Mouse (Mus musculus) midbrain, embryonic 14.5 days (tissue): Measurements from ENCODE around the gene Nme3. TPM values are rescaled to one million over a fixed set of nuclear protein-coding genes. Genes with fewer than 3 reads are reported as not detected.

Experiments used
- ATAC-seq: fragments of 200-750 bp; cut with Nextera tagmentation; 2 replicates; pipeline ENCODE4 v1.8.0; 2017; ENCODE audit warnings: moderate number of reproducible peaks, moderate library complexity; ENCODE audit not compliant: low FRiP score, low TSS enrichment
- DNase-seq: peaks from one replicate; pipeline ENCODE4 v3.0.0-alpha.2; 2015
- H3K27ac ChIP-seq: fragments of 300-500 bp; sonication (generic); replicated peaks from 2 replicates; pipeline ENCODE4 v1.5.1; 2014; ENCODE audit warnings: mild to moderate bottlenecking, low read depth, low read length, moderate library complexity
- H3K27me3 ChIP-seq: fragments of 300-500 bp; sonication (generic); 2 replicates; pipeline ENCODE4 v1.6.1; 2014; ENCODE audit warnings: low read length, control low read depth, mixed read lengths; ENCODE audit not compliant: control insufficient read depth, insufficient read depth
- H3K36me3 ChIP-seq: fragments of 300-500 bp; sonication (generic); 2 replicates; pipeline ENCODE4 v1.6.1; 2014; ENCODE audit warnings: low read length, control low read depth; ENCODE audit not compliant: control insufficient read depth, insufficient read depth
- H3K4me1 ChIP-seq: fragments of 300-500 bp; sonication (generic); 2 replicates; pipeline ENCODE4 v1.6.1; 2014; ENCODE audit warnings: mild to moderate bottlenecking, antibody characterized with exemption, low read length, control low read depth; ENCODE audit not compliant: control insufficient read depth, insufficient read depth
- H3K4me2 ChIP-seq: fragments of 300-500 bp; sonication (generic); 2 replicates; pipeline ENCODE4 v1.6.1; 2014; ENCODE audit warnings: mild to moderate bottlenecking, low read length, moderate library complexity
- H3K4me3 ChIP-seq: fragments of 300-500 bp; sonication (generic); replicated peaks from 2 replicates; pipeline ENCODE4 v1.5.1; 2014; ENCODE audit warnings: low read depth, low read length
- H3K9ac ChIP-seq: fragments of 300-500 bp; sonication (generic); replicated peaks from 2 replicates; pipeline ENCODE4 v1.6.1; 2014; ENCODE audit warnings: mild to moderate bottlenecking, low read length, moderate library complexity
- H3K9me3 ChIP-seq: fragments of 300-500 bp; sonication (generic); 2 replicates; pipeline ENCODE4 v1.6.1; 2016; ENCODE audit warnings: low read length, control low read depth, mixed read lengths; ENCODE audit not compliant: control insufficient read depth
- WGBS: fragments of 180-500 bp; shearing (Covaris S2); extraction: QIAGEN DNeasy Blood & Tissue Kit; methylation state at CpG from one replicate; pipeline ENCODE4 v1.1.7; 2014; 5-methylcytosine and 5-hydroxymethylcytosine counted together
- polyA plus RNA-seq: library from polyadenylated mRNA; unstranded; fragments of >200 nt; fragmentation: Nextera tagmentation; extraction: Ambion mirVana; gene quantifications from 2 replicates; pipeline ENCODE4 v1.2.1, GENCODE M21; 2014

Gene Nme3
- polyA plus RNA-seq, 1 experiment from 2014 or later: 77.4 TPM

- H3K4me1 ChIP-seq: peaks cover 19% of the 10 kb centered on the region
- no peaks in the 10 kb centered on the region for H3K9me3 ChIP-seq
- H3K36me3 ChIP-seq: peaks cover 56% of the 10 kb centered on the region
- no peak for DNase-seq
- 1% methylated on average over 18 of the region's 18 CpGs for WGBS
- H3K4me2 ChIP-seq: peak overlapping the region; percentile 80
- H3K9ac ChIP-seq: peak overlapping the region; percentile 80
- H3K27ac ChIP-seq: peak overlapping the region; percentile 70
- no peaks in the 10 kb centered on the region for H3K27me3 ChIP-seq
- peak; percentile 29; the same call in 1 of the 2 replicates for ATAC-seq
- peak overlapping the region; percentile 88 for H3K4me3 ChIP-seq
These were observed 9.4 kb upstream of the Nme3 start for GRCm38 (mm10) chr17:24886932-24887271.

DNA sequence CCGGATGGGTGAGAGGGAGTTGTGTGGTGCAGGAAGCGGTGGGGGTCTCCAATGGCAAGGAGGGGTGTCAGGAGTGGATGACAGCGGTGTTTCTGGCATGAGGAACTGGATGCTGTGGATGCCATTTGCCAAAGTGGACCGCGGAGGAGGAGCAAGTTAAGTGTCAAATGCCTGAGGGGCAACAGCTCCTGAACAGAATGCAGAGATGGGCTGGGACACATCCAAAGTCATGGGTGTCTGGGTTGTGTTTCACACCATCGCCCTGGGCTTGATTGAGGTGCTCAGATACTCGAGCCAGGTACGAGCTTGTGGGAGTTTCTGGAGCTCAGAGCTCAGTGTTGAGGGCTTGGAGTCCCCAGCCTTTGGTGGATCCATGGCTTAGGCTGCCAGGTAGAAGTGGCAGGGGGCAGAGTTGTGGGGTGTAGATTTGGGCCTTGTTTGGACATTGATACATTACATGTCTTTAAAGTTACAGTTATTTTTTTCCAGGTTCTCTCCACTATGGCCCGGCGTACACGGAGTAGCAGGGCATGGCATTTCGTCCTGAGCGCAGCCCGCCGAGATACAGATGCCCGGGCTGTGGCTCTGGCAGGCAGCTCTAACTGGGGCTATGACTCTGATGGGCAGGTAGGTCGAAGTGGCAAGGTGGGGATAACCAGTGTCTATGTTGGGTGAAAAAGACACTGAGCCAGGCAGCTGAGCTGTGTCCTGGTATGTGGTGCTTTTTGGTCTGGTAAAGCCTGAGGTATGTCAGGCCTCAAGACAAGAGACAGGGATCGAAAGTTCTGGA lies 8.8 kb upstream of the Nme3 start:
- ATAC-seq: no peak
- H3K4me1 ChIP-seq: peaks cover 19% of the 10 kb centered on the region
- H3K9ac ChIP-seq: peak overlapping the region; percentile 80
- H3K4me2 ChIP-seq: peak overlapping the region; percentile 80
- WGBS: 70% methylated on average over 18 of the region's 18 CpGs
- H3K27me3 ChIP-seq: no peaks in the 10 kb centered on the region
- H3K27ac ChIP-seq: no peak overlapping the region
- peak overlapping the region; percentile 88 for H3K4me3 ChIP-seq
- peaks cover 57% of the 10 kb centered on the region for H3K36me3 ChIP-seq
- no peak for DNase-seq
- H3K9me3 ChIP-seq: no peaks in the 10 kb centered on the region

DNA sequence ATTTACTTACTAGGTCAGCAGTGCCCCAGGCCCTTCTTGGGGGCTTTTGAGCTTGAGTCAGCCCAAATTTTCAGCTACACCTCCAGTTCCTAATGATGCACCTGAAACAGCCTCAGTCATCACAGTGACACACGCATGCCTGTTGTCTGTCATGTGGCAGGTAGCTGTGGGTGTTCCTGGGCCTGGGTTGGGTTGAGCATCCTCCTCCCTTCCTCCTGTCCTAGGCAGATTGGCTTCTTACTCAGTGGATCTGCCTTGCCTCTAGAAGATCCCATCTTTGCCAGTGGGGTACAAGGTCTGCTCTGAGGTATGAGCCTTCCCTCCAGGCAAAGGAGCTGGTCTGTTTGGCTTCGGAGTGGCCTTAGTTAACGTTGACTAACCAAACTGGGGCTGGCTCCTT lies 7.4 kb upstream of the Nme3 start:
- no peaks in the 10 kb centered on the region for H3K27me3 ChIP-seq
- 92% methylated on average over 3 of the region's 3 CpGs for WGBS
- no peak overlapping the region for H3K9ac ChIP-seq
- H3K4me2 ChIP-seq: no peak overlapping the region
- no peak overlapping the region for H3K27ac ChIP-seq
- ATAC-seq (no peak), DNase-seq (no peak)
- H3K36me3 ChIP-seq: peaks cover 57% of the 10 kb centered on the region
- no peak overlapping the region for H3K4me3 ChIP-seq
- no peaks in the 10 kb centered on the region for H3K9me3 ChIP-seq
- H3K4me1 ChIP-seq: peaks cover 20% of the 10 kb centered on the region

DNA sequence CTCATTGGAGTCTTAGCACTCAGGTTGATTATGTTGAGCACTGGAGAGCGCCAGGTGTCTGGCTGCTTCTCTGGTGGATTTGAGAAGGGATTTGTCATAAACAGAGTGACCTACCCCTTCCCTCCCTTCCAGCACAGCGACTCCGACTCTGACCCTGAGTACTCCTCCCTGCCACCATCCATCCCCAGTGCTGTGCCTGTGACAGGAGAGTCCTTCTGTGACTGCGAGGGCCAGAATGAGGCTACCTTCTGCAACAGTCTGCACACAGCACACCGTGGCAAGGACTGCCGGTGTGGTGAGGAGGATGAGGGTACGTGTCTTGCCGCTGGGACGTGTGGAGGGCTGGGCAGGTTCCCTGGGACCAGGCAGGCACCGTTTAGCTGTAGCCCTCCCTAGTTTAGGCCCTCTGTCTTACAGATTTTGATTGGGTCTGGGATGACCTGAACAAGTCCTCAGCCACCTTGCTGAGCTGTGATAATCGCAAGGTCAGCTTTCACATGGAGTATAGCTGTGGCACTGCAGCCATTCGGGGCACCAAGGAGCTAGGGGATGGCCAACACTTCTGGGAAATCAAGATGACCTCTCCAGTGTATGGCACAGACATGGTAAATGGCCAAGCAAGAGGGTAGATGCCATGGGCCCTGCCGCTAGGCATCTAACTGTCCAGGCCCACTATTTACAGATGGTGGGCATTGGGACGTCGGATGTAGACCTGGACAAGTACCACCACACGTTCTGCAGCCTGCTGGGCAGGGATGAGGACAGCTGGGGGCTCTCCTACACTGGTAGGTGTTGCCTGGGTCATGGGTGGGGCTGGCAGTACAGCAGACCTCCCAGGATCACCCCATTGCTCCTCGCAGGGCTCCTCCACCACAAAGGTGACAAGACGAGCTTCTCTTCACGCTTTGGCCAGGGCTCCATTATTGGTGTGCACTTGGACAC lies 5.9 kb upstream of the Nme3 start:
- ATAC-seq (no peak), DNase-seq (no peak)
- Histone ChIP-seq H3K4me1 (peaks cover 24% of the 10 kb centered on the region), H3K36me3 (peaks cover 57% of the 10 kb centered on the region), H3K9ac (no peak overlapping the region), H3K9me3 (no peaks in the 10 kb centered on the region), H3K4me2 (no peak overlapping the region), H3K27ac (no peak overlapping the region), H3K27me3 (no peaks in the 10 kb centered on the region), H3K4me3 (no peak overlapping the region)
- 87% methylated on average over 19 of the region's 19 CpGs for WGBS

DNA sequence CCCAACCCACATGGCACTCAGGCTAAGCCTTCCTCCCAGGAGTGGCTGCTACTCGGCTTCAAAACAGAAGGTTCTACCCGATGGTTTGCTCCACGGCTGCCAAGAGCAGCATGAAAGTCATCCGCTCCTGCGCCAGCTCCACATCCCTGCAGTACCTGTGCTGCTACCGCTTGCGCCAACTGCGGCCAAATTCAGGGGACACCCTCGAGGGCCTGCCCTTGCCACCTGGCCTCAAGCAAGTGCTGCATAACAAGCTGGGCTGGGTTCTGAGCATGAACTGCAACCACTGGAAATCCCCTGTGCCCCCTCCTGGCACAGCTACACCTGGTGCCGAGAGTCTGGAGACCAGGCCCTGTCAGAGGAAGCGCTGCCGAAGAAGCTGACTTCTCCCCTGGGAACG lies 5.0 kb upstream of the Nme3 start:
- Histone ChIP-seq H3K27me3 (no peaks in the 10 kb centered on the region), H3K4me1 (peaks cover 29% of the 10 kb centered on the region), H3K4me2 (no peak overlapping the region), H3K4me3 (no peak overlapping the region), H3K9ac (no peak overlapping the region), H3K36me3 (peaks cover 57% of the 10 kb centered on the region), H3K9me3 (no peaks in the 10 kb centered on the region), H3K27ac (no peak overlapping the region)
- ATAC-seq (no peak), DNase-seq (no peak)
- WGBS: 89% methylated on average over 13 of the region's 13 CpGs

- Histone ChIP-seq H3K4me2 (no peak overlapping the region), H3K4me3 (no peak overlapping the region), H3K36me3 (peaks cover 65% of the 10 kb centered on the region), H3K4me1 (peaks cover 34% of the 10 kb centered on the region), H3K27ac (no peak overlapping the region), H3K27me3 (no peaks in the 10 kb centered on the region), H3K9me3 (no peaks in the 10 kb centered on the region), H3K9ac (no peak overlapping the region)
- no peak for ATAC-seq
- WGBS: 88% methylated on average over 12 of the region's 12 CpGs
- DNase-seq: no peak
These were observed 3.5 kb upstream of the Nme3 start for GRCm38 (mm10) chr17:24892785-24893184.

DNA sequence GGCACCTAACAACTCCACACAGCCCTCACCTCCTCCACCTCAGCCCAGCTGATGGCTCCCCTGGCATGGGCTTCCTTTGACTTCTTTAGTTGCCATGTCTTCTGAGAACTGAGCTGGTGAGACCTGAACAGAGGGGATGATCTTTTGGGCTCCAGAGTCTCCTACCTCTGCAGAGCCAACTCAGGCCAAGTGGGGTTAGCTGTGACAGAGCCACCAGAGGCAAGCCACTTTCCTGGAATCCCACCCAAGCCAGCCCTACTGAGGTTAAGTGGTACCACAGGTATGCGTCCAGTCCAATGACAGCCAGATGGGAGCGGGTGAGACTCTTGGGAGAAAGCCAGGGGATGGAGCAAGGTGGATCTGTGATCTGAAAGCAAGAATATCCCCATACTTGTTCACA lies 3.0 kb upstream of the Nme3 start:
- H3K27me3 ChIP-seq: no peaks in the 10 kb centered on the region
- ATAC-seq: no peak
- no peaks in the 10 kb centered on the region for H3K9me3 ChIP-seq
- no peak overlapping the region for H3K4me2 ChIP-seq
- WGBS: 96% methylated on average over 2 of the region's 2 CpGs
- H3K36me3 ChIP-seq: peaks cover 70% of the 10 kb centered on the region
- peaks cover 31% of the 10 kb centered on the region for H3K4me1 ChIP-seq
- DNase-seq: no peak
- no peak overlapping the region for H3K27ac ChIP-seq
- 0 out of 2 replicates have a peak overlapping the region, but pooled peaks have one; percentile 2 for H3K4me3 ChIP-seq
- no peak overlapping the region for H3K9ac ChIP-seq

GRCm38 (mm10) chr17:24894061-24894994 lies 2.0 kb upstream of the Nme3 start:
- Histone ChIP-seq H3K4me2 (peak overlapping the region; percentile 100), H3K36me3 (peaks cover 71% of the 10 kb centered on the region), H3K9me3 (no peaks in the 10 kb centered on the region), H3K9ac (peak overlapping the region; percentile 82), H3K27me3 (no peaks in the 10 kb centered on the region), H3K27ac (peak overlapping the region; percentile 83), H3K4me3 (peak overlapping the region; percentile 83), H3K4me1 (peaks cover 31% of the 10 kb centered on the region)
- ATAC-seq: no peak; the same call in 1 of the 2 replicates
- peak; percentile 37 for DNase-seq
- 11% methylated on average over 31 of the region's 31 CpGs for WGBS
